Mouse (Mus musculus) intestine, embryonic 14.5 days (tissue): Measurements from ENCODE around the gene Acvrl1. TPM values are rescaled to one million over a fixed set of nuclear protein-coding genes. Genes with fewer than 3 reads are reported as not detected.

Experiments used
- ATAC-seq: fragments of 200-750 bp; cut with Nextera tagmentation; replicated peaks from 2 replicates; pipeline ENCODE4 v1.8.0; 2017; ENCODE audit warnings: low read depth, moderate number of reproducible peaks, moderate TSS enrichment, moderate library complexity; ENCODE audit not compliant: low FRiP score, low TSS enrichment
- DNase-seq: peaks from one replicate; pipeline ENCODE4 v3.0.0-alpha.2; 2018; ENCODE audit warnings: low spot score
- H3K27ac ChIP-seq: fragments of 300-500 bp; sonication (generic); 2 replicates; pipeline ENCODE4 v1.5.1; 2014; ENCODE audit warnings: low read depth, mild to moderate bottlenecking, control low read depth
- H3K27me3 ChIP-seq: fragments of 300-500 bp; sonication (generic); replicated peaks from 2 replicates; pipeline ENCODE4 v1.6.1; 2014; ENCODE audit warnings: low read length, control low read depth; ENCODE audit not compliant: control insufficient read depth, insufficient read depth
- H3K36me3 ChIP-seq: fragments of 300-500 bp; sonication (generic); 2 replicates; pipeline ENCODE4 v1.6.1; 2014; ENCODE audit warnings: low read length, control low read depth; ENCODE audit not compliant: control insufficient read depth, insufficient read depth
- H3K4me1 ChIP-seq: fragments of 300-500 bp; sonication (generic); replicated peaks from 2 replicates; pipeline ENCODE4 v1.6.1; 2014; ENCODE audit warnings: low read length, control low read depth, mixed read lengths; ENCODE audit not compliant: control insufficient read depth, insufficient read depth
- H3K4me2 ChIP-seq: fragments of 300-500 bp; sonication (generic); 2 replicates; pipeline ENCODE4 v1.6.1; 2014; ENCODE audit warnings: low read length
- H3K4me3 ChIP-seq: fragments of 300-500 bp; sonication (generic); 2 replicates; pipeline ENCODE4 v1.5.1; 2014; ENCODE audit warnings: low read depth, low read length, control low read depth, mixed read lengths
- H3K9ac ChIP-seq: fragments of 300-500 bp; sonication (generic); 2 replicates; pipeline ENCODE4 v1.6.1; 2014; ENCODE audit warnings: mild to moderate bottlenecking, low read length
- H3K9me3 ChIP-seq: fragments of 300-500 bp; sonication (generic); 2 replicates; pipeline ENCODE4 v1.6.1; 2016; ENCODE audit warnings: low read length, control low read depth; ENCODE audit not compliant: control insufficient read depth
- WGBS: fragments of 180-500 bp; shearing (Covaris S2); extraction: QIAGEN DNeasy Blood & Tissue Kit; methylation state at CpG from one replicate; pipeline ENCODE4 v1.1.7; 2014; 5-methylcytosine and 5-hydroxymethylcytosine counted together
- microRNA-seq: library from miRNA; unstranded; fragments of <30 nt; microRNA quantifications from one replicate; pipeline ENCODE4, GENCODE M21; 2016
- polyA plus RNA-seq: library from polyadenylated mRNA; unstranded; fragments of >200 nt; fragmentation: Nextera tagmentation; extraction: Ambion mirVana; gene quantifications from 2 replicates; pipeline ENCODE4 v1.2.1, GENCODE M21; 2014

The Acvrl1 gene
- polyA plus RNA-seq, 1 experiment from 2014 or later, result 16.5 TPM

DNA sequence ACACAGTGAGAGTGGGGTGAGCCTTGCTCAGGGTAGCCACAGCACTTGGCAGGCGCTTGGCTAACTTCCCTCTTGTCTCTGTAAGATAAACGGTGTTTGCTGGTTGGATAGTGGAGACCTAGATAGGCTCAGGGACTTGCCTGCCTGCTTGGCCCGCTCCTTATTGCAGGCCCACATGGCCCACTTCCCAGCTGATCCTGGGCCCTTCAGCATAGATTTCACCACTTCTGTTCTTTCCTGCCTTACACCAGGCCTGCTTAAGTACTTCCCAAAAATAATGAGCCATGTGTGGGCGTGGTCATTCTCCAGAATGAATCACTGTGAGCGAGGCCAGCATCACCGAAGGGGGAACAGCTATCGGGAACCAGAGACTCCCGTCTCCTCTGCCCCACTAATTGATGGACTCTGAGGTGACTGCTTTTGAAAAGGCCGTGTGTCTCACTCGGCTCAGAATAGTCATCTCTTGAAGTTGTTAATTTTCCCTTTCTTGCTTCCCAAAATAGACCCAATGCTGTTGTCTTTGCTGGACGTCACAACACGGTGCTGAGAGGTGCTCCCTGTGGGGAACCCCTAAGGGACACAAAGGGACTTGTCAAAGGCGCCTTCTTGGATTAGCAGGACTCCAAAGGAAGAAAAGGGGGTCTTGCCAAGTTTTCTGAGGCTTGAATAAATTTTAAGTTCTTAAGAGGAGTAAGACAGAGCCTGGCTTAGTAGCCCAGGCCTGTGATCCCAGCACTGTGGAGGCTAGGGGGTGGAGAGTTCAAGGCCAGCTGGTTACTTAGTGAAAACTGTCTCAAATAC lies 63.3 kb downstream of the Acvrl1 start:
- Histone ChIP-seq H3K36me3 (peaks cover 29% of the 10 kb centered on the region), H3K9ac (no peak overlapping the region), H3K27ac (no peak overlapping the region), H3K4me1 (peaks cover 22% of the 10 kb centered on the region), H3K4me3 (no peak overlapping the region), H3K4me2 (no peak overlapping the region), H3K27me3 (no peaks in the 10 kb centered on the region), H3K9me3 (no peaks in the 10 kb centered on the region)
- WGBS, result 45% methylated on average over 13 of the region's 13 CpGs
- ATAC-seq (no peak), DNase-seq (no peak)

DNA sequence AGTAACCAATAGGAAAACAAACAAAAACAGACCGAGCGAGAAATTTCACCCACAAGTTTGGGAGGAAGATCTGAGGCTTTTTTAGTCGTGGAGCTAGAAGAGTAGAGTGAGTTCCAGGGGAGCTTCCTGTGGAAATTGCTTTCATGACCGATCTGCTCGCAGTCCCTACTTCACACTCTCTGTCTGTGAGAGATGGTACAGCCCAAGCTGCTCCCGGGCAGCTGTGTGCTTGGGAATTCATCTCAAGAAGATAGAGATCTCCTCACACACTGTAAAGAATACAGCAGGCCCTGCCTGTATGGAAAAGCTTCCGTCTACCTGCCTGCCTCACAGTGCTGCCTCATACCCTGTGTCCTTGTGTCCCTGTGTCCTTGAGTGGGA lies 63.9 kb downstream of the Acvrl1 start:
- peaks cover 22% of the 10 kb centered on the region for H3K4me1 ChIP-seq
- no peak for DNase-seq
- peaks cover 34% of the 10 kb centered on the region for H3K36me3 ChIP-seq
- no peaks in the 10 kb centered on the region for H3K9me3 ChIP-seq
- no peak overlapping the region for H3K4me2 ChIP-seq
- WGBS, result 53% methylated on average over 7 of the region's 7 CpGs
- no peaks in the 10 kb centered on the region for H3K27me3 ChIP-seq
- no peak for ATAC-seq
- no peak overlapping the region for H3K27ac ChIP-seq
- no peak overlapping the region for H3K9ac ChIP-seq
- no peak overlapping the region for H3K4me3 ChIP-seq

DNA sequence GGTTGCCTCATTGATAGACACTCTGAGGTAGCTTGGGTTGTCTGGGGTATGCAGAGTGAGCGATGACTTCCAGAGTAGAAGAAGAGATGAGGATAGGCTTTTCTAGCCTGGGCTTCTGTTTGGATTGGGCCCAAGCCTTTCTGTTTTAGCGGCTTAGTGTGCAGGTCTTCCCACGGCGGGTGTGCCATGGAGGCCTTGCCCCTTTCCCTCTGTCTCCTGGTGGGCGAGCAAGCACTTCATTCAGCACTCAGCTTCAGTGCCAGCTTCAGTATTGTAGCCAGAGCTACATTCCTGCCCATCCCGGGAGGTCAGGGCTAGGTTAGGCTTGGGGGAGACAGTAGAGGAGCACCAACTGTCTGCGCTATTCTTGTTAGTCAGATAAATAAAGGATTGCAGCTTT lies 64.3 kb downstream of the Acvrl1 start:
- Histone ChIP-seq H3K4me2 (no peak overlapping the region), H3K4me1 (peaks cover 22% of the 10 kb centered on the region), H3K9me3 (no peaks in the 10 kb centered on the region), H3K27me3 (no peaks in the 10 kb centered on the region), H3K4me3 (no peak overlapping the region), H3K36me3 (peaks cover 37% of the 10 kb centered on the region), H3K9ac (no peak overlapping the region), H3K27ac (no peak overlapping the region)
- 81% methylated on average over 7 of the region's 7 CpGs for WGBS
- ATAC-seq, result no peak
- no peak for DNase-seq

DNA sequence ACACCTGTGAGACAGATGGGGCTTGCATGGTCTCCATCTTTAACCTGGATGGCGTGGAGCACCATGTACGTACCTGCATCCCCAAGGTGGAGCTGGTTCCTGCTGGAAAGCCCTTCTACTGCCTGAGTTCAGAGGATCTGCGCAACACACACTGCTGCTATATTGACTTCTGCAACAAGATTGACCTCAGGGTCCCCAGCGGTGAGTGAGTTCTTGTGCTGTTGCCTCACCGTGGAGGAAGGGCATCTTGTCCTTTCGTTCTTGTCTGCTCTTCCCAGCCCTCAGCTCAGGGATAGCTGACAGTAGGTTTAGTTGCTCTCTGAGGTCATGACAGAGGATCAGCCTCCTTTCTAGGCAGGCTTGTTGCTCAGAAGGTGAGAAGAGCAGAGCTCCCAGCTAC lies 65.6 kb downstream of the Acvrl1 start:
- Histone ChIP-seq H3K4me3 (no peak overlapping the region), H3K4me1 (peaks cover 22% of the 10 kb centered on the region), H3K9ac (no peak overlapping the region), H3K4me2 (no peak overlapping the region), H3K36me3 (peaks cover 49% of the 10 kb centered on the region), H3K27ac (no peak overlapping the region), H3K27me3 (no peaks in the 10 kb centered on the region), H3K9me3 (no peaks in the 10 kb centered on the region)
- DNase-seq (no peak), ATAC-seq (no peak)
- 88% methylated on average over 6 of the region's 6 CpGs for WGBS

Small RNA genes lying within 50 kb of the gene (microRNA-seq; reads per million reads assigned to microRNA genes)
- 0.42 reads per million for gene Mir6962

Other genes starting within 250 kb of the Acvrl1 start
- not detected in 2 replicates for gene Gm47841, start 81.1 kb upstream of the Acvrl1 start, polyA plus RNA-seq
- gene Fignl2, start 50.0 kb upstream of the Acvrl1 start, polyA plus RNA-seq, result 0.43 and 0.55 TPM in 2 replicates
- not detected in 2 replicates for gene Ankrd33, start 12.8 kb upstream of the Acvrl1 start, polyA plus RNA-seq
- 12.5 and 12.6 TPM in 2 replicates for gene Acvr1b, start 45.5 kb downstream of the Acvrl1 start, polyA plus RNA-seq
- 3.5 and 4.2 TPM in 2 replicates for gene Grasp, start 95.7 kb downstream of the Acvrl1 start, polyA plus RNA-seq
- 6.4 and 6.9 TPM in 2 replicates for gene Nr4a1, start 125.7 kb downstream of the Acvrl1 start, polyA plus RNA-seq
- 65.4 and 67.1 TPM in 2 replicates for gene Atg101, start 155.8 kb downstream of the Acvrl1 start, polyA plus RNA-seq
- 5.9 and 6.6 TPM in 2 replicates for gene 6030408B16Rik, start 164.7 kb downstream of the Acvrl1 start, polyA plus RNA-seq
- gene Krt80, start 241.6 kb downstream of the Acvrl1 start, polyA plus RNA-seq, result 0.81 and 1.6 TPM in 2 replicates